Mouse (Mus musculus): ENCODE data around the gene Tmeff2. TPM values are rescaled to one million over a fixed set of nuclear protein-coding genes. Genes with fewer than 3 reads are reported as not detected.

The Tmeff2 gene
- polyA plus RNA-seq, 1 experiment from 2014 or later = 2.8 TPM

DNA sequence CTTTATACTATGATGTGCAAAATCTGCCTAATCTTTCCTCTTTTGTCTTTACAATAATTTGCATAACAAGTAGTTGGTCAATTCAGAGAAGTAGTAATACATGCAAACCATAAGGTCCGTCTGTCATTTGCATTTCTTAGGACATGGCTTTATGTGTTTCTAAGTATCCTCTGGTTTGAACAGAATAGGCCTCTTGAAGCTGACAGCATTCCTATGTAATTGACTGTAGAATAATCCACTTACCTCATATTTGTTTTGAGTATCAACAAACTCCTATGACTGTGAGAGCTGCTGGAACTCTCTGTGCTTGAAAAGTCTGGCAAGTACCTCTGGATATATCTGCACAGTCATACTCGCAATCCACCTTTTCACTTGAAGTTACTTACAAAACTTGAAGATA lies 194.3 kb downstream of the Tmeff2 start:
- Histone ChIP-seq H3K36me3 (ENCODE audit: insufficient read depth, low read length) (no peaks in the 10 kb centered on the region), H3K9me3 (replicated peaks; ENCODE audit: low read length) (no peaks in the 10 kb centered on the region), H3K9ac (ENCODE audit: low read depth, low read length) (no peak overlapping the region), H3K4me2 (ENCODE audit: low read length) (no peak overlapping the region), H3K4me3 (replicated peaks; ENCODE audit: low read depth, low read length) (no peak overlapping the region), H3K4me1 (replicated peaks; ENCODE audit: insufficient read depth, low read length) (no peaks in the 10 kb centered on the region), H3K27me3 (ENCODE audit: insufficient read depth, low read length) (no peaks in the 10 kb centered on the region), H3K27ac (no peak overlapping the region)
- DNase-seq (ENCODE audit: low spot score) (no peak), ATAC-seq (replicated peaks; ENCODE audit: low FRiP score, low read depth) (no peak)
- no peak for TF ChIP-seq CTCF (IDR thresholded peaks at IDR 0.05; ENCODE audit: low read depth)
- 85% methylated on average over 2 of the region's 2 CpGs for WGBS

DNA sequence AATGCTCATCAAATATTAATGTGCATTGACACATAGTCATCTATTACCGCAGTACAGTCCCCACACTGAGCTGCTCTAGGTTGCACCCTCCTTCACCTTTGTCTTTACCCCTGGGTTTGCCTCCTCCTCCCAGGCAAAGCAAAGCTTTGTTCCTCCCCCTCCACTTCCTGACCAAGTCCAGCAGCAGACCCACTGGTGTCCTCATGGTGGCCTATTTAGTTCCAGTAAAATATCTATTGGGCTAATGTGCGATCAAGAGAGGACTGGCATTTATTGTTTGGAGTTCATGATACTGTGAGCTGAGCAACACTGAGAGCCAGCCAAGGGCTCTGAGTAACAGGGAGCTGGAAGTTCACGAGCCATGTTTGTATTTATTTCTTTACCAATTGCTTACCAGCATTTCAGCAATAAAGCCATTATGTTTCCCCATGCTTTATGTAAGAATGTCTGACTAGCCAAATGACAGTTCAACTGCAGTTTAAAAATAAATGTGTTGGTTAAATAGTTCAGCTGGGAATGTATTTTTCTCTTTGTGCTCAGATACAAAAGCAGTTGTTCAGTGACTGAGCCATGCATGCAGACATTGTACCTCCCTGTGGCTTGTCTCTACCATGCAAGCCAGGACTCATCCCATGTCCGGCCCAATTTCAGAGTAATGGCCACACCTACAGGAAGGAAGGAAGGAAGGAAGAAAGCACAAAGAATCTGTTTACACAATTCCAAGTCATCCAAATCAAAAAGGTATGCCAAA lies 196.6 kb downstream of the Tmeff2 start:
- ATAC-seq (replicated peaks; ENCODE audit: low FRiP score, low read depth) = no peak
- DNase-seq (ENCODE audit: low spot score) = peak; percentile 8

DNA sequence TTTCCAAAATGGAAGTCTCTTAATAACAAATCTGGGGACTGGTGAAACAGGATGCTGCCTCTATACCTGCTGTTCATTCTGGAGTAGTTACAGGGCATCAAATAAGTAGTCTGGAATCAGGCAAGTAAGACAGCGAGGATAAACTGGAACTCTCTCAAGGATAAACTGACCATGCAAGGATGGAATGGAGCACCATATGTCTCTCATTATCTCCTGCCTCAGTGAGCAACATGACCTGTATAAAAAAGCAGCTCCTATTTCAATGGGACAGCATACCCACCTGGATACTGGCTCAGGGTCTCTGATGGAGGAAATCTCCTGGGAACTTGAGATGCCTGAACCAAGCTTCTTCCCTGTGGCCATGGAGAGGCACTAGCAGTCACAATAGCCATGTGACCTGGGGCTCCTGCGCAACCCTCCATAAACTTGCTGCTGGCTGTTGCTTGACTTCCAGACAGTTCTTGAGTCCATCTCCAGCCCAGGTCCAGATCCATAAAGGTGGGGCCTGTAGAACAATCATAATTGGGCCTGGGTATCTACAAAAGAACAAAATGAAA lies 200.7 kb downstream of the Tmeff2 start:
- 76% methylated on average over 2 of the region's 2 CpGs for WGBS
- H3K27me3 ChIP-seq (ENCODE audit: insufficient read depth, low read length) = no peaks in the 10 kb centered on the region
- no peak overlapping the region for H3K9ac ChIP-seq (ENCODE audit: low read depth, low read length)

More for the DNA sequence above, 196.6 kb downstream of the Tmeff2 start:
- no peaks in the 10 kb centered on the region for H3K4me1 ChIP-seq (replicated peaks; ENCODE audit: insufficient read depth, low read length)
- no peak overlapping the region for H3K9ac ChIP-seq (ENCODE audit: low read depth, low read length)
- no peak for TF ChIP-seq CTCF (IDR thresholded peaks at IDR 0.05; ENCODE audit: low read depth)
- H3K4me2 ChIP-seq (ENCODE audit: low read length) = no peak overlapping the region
- no peak overlapping the region for H3K27ac ChIP-seq
- no peaks in the 10 kb centered on the region for H3K9me3 ChIP-seq (replicated peaks; ENCODE audit: low read length)
- no peak overlapping the region for H3K4me3 ChIP-seq (replicated peaks; ENCODE audit: low read depth, low read length)
- no peaks in the 10 kb centered on the region for H3K36me3 ChIP-seq (ENCODE audit: insufficient read depth, low read length)
- 72% methylated on average over 4 of the region's 4 CpGs for WGBS
- H3K27me3 ChIP-seq (ENCODE audit: insufficient read depth, low read length) = no peaks in the 10 kb centered on the region

DNA sequence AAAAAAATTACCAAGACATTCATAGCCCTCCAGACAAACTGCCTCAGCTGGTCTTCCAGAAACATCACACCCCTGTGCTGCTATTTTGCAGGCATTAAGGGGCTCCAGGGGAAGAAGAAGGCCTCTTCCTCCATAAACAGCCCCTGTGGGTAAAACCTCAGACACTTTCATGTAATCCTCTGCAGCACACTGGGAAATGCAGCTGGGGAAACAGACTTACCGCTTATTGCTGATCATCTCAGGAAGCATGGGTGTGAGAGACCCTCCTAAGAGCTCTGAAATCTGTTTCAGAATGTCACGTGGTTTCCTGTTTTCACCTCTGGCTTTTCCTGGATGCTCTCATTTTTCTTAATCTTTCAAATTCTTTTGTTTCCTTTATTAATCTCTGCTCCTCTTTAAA lies 204.3 kb downstream of the Tmeff2 start:
- H3K9ac ChIP-seq (ENCODE audit: low read depth, low read length) = no peak overlapping the region
- ATAC-seq (replicated peaks; ENCODE audit: low FRiP score, low read depth) (no peak), DNase-seq (ENCODE audit: low spot score) (no peak)
- H3K9me3 ChIP-seq (replicated peaks; ENCODE audit: low read length) = no peaks in the 10 kb centered on the region
- no peaks in the 10 kb centered on the region for H3K4me1 ChIP-seq (replicated peaks; ENCODE audit: insufficient read depth, low read length)
- no peaks in the 10 kb centered on the region for H3K27me3 ChIP-seq (ENCODE audit: insufficient read depth, low read length)
- no peak overlapping the region for H3K4me3 ChIP-seq (replicated peaks; ENCODE audit: low read depth, low read length)
- no peak overlapping the region for H3K27ac ChIP-seq
- WGBS = 63% methylated on average over 2 of the region's 2 CpGs
- no peak overlapping the region for H3K4me2 ChIP-seq (ENCODE audit: low read length)
- no peaks in the 10 kb centered on the region for H3K36me3 ChIP-seq (ENCODE audit: insufficient read depth, low read length)
- no peak for TF ChIP-seq CTCF (IDR thresholded peaks at IDR 0.05; ENCODE audit: low read depth)

More for the DNA sequence above, 200.7 kb downstream of the Tmeff2 start:
- Histone ChIP-seq H3K4me2 (ENCODE audit: low read length) (no peak overlapping the region), H3K4me3 (replicated peaks; ENCODE audit: low read depth, low read length) (no peak overlapping the region), H3K9me3 (replicated peaks; ENCODE audit: low read length) (no peaks in the 10 kb centered on the region), H3K27ac (no peak overlapping the region), H3K36me3 (ENCODE audit: insufficient read depth, low read length) (no peaks in the 10 kb centered on the region), H3K4me1 (replicated peaks; ENCODE audit: insufficient read depth, low read length) (no peaks in the 10 kb centered on the region)
- ATAC-seq (replicated peaks; ENCODE audit: low FRiP score, low read depth) (no peak), DNase-seq (ENCODE audit: low spot score) (no peak)
- TF ChIP-seq CTCF (IDR thresholded peaks at IDR 0.05; ENCODE audit: low read depth) = no peak

DNA sequence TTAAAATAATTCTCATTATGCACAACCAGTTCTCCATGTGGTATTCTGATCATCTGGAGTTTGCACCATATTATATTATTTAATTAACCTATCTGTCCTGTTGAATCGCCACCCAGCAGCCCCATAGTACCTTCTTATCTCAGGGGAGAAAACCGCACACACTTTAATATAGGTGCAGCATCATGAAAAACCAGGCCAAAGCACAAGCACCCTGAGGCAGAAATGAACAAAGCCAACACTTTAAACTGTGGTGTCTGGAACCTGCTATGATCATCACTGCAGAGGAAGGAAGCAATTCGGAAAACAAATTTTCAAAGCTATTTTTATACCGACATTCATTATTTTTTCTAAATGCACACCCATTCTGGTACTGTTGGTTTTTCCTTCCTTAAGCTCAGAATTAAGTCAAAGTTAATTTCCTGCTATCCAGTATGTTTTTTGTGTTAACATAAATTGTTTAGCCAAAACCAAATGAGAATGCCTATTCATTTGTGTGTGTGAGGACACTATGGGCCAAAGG lies 206.0 kb downstream of the Tmeff2 start:
- no peaks in the 10 kb centered on the region for H3K9me3 ChIP-seq (replicated peaks; ENCODE audit: low read length)
- H3K27ac ChIP-seq = no peak overlapping the region
- ATAC-seq (replicated peaks; ENCODE audit: low FRiP score, low read depth) (no peak), DNase-seq (ENCODE audit: low spot score) (no peak)
- H3K4me3 ChIP-seq (replicated peaks; ENCODE audit: low read depth, low read length) = no peak overlapping the region
- H3K27me3 ChIP-seq (ENCODE audit: insufficient read depth, low read length) = no peaks in the 10 kb centered on the region
- 82% methylated on average over 4 of the region's 4 CpGs for WGBS
- no peak for TF ChIP-seq CTCF (IDR thresholded peaks at IDR 0.05; ENCODE audit: low read depth)
- no peak overlapping the region for H3K4me2 ChIP-seq (ENCODE audit: low read length)
- no peaks in the 10 kb centered on the region for H3K36me3 ChIP-seq (ENCODE audit: insufficient read depth, low read length)
- no peaks in the 10 kb centered on the region for H3K4me1 ChIP-seq (replicated peaks; ENCODE audit: insufficient read depth, low read length)
- H3K9ac ChIP-seq (ENCODE audit: low read depth, low read length) = no peak overlapping the region

DNA sequence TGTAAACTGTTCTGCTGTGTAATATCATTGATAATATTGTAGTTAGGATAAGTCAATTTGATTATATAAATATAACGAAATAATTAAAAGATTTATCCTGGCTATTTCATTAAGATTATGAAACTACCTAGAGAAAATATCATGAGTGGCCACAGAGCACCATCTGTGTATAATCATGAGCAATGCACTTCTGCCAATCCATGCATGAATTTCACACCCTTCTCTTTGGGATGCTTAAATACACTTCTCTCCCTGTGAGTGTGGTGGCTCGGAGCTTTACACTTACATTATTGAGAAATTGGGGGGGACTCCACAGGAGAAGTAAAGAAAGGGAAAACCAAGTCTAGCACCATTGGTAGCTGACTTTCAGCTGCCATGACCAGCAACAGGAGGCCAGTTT lies 206.9 kb downstream of the Tmeff2 start:
- H3K4me3 ChIP-seq (replicated peaks; ENCODE audit: low read depth, low read length) = no peak overlapping the region
- no peak overlapping the region for H3K4me2 ChIP-seq (ENCODE audit: low read length)
- 84% methylated on average over 2 of the region's 2 CpGs for WGBS
- H3K36me3 ChIP-seq (ENCODE audit: insufficient read depth, low read length) = no peaks in the 10 kb centered on the region
- no peak overlapping the region for H3K27ac ChIP-seq
- ATAC-seq (replicated peaks; ENCODE audit: low FRiP score, low read depth) (no peak), DNase-seq (ENCODE audit: low spot score) (no peak)
- H3K4me1 ChIP-seq (replicated peaks; ENCODE audit: insufficient read depth, low read length) = no peaks in the 10 kb centered on the region
- H3K9me3 ChIP-seq (replicated peaks; ENCODE audit: low read length) = no peaks in the 10 kb centered on the region
- H3K27me3 ChIP-seq (ENCODE audit: insufficient read depth, low read length) = no peaks in the 10 kb centered on the region
- no peak for TF ChIP-seq CTCF (IDR thresholded peaks at IDR 0.05; ENCODE audit: low read depth)
- H3K9ac ChIP-seq (ENCODE audit: low read depth, low read length) = no peak overlapping the region

Measured in kidney, postnatal 0 days (tissue).